Mouse (Mus musculus) heart, postnatal 0 days (tissue): Measurements from ENCODE around the gene Plcl2. TPM values are rescaled to one million over a fixed set of nuclear protein-coding genes. Genes with fewer than 3 reads are reported as not detected.
A peak's percentile ranks its signal among the peaks of the same experiment; 100 is the strongest.
"Not testable (repeated sequence)": the region's sequence is repeated elsewhere in the genome, so short reads cannot be mapped to it uniquely, and the experiment has no call there.

Experiments used
- ATAC-seq: fragments of 200-750 bp; cut with Nextera tagmentation; 2 replicates; pipeline ENCODE4 v1.8.0; 2017; ENCODE audit warnings: low read depth, moderate number of reproducible peaks, moderate library complexity; ENCODE audit not compliant: insufficient read depth
- DNase-seq: peaks from one replicate; pipeline ENCODE4 v3.0.0-alpha.2; 2016; ENCODE audit warnings: low spot score
- H3K27ac ChIP-seq: fragments of 300-500 bp; sonication (generic); 2 replicates; pipeline ENCODE4 v1.5.1; 2014; ENCODE audit warnings: low read depth, mild to moderate bottlenecking
- H3K27me3 ChIP-seq: fragments of 300-500 bp; sonication (generic); 2 replicates; pipeline ENCODE4 v1.6.1; 2014; ENCODE audit warnings: low read length, mixed read lengths; ENCODE audit not compliant: control insufficient read depth, insufficient read depth
- H3K36me3 ChIP-seq: fragments of 300-500 bp; sonication (generic); replicated peaks from 2 replicates; pipeline ENCODE4 v1.6.1; 2014; ENCODE audit warnings: low read length, mixed read lengths; ENCODE audit not compliant: control insufficient read depth, insufficient read depth
- H3K4me1 ChIP-seq: fragments of 300-500 bp; sonication (generic); 2 replicates; pipeline ENCODE4 v1.6.1; 2014; ENCODE audit warnings: antibody characterized with exemption; ENCODE audit not compliant: control insufficient read depth, insufficient read depth
- H3K4me2 ChIP-seq: fragments of 300-500 bp; sonication (generic); 2 replicates; pipeline ENCODE4 v1.6.1; 2014; ENCODE audit warnings: low read depth, mild to moderate bottlenecking, low read length, moderate library complexity
- H3K4me3 ChIP-seq: fragments of 300-500 bp; sonication (generic); 2 replicates; pipeline ENCODE4 v1.5.1; 2014; ENCODE audit warnings: low read depth, low read length
- H3K9ac ChIP-seq: fragments of 300-500 bp; sonication (generic); replicated peaks from 2 replicates; pipeline ENCODE4 v1.6.1; 2014; ENCODE audit warnings: low read depth, low read length, mixed read lengths
- H3K9me3 ChIP-seq: fragments of 300-500 bp; sonication (generic); replicated peaks from 2 replicates; pipeline ENCODE4 v1.6.1; 2016; ENCODE audit warnings: low read length; ENCODE audit not compliant: control insufficient read depth
- CTCF ChIP-seq: IDR thresholded peaks from 2 replicates; pipeline ENCODE4 v1.5.1; 2016; ENCODE audit warnings: antibody characterized with exemption, control low read depth, low read depth
- EP300 ChIP-seq: IDR thresholded peaks from 2 replicates; pipeline ENCODE4 v1.6.1; 2016; ENCODE audit warnings: antibody characterized with exemption, low read depth
- WGBS: fragments of 180-500 bp; shearing (Covaris S2); extraction: QIAGEN DNeasy Blood & Tissue Kit; methylation state at CpG from one replicate; pipeline ENCODE4 v1.1.7; 2014; 5-methylcytosine and 5-hydroxymethylcytosine counted together
- polyA plus RNA-seq: library from polyadenylated mRNA; unstranded; fragments of >200 nt; fragmentation: Nextera tagmentation; extraction: Ambion mirVana; gene quantifications from 2 replicates; pipeline ENCODE4 v1.2.1, GENCODE M21; 2015
- total RNA-seq: library from RNA; depleted of rRNA; stranded (reverse); fragments of >200 nt; gene quantifications from 2 replicates; pipeline ENCODE4 v1.2.3, GENCODE M21; 2014; ENCODE audit warnings: low replicate concordance

The Plcl2 gene
- total and polyA plus RNA-seq, 2 experiments from 2014 or later: 2.4 to 22.7 TPM

DNA sequence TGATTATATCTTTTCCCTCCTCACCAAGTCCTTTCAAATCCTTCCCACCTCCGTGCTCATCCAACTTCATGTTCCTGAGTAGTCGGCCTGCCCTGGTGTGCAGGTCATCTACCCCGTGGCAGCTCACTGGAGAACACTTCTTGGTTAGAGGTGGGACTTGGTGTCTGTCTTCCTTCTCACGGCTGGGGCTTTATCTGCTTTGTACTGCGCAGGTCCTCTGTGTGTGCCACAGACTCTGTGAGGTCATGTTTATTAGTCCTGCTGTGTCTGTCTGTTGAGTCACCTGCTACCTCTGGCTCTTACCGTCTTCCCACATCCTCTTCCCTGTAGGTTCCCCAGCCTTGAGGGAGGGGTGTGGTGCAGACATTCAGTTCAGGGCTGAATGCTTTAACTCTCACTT, 36.1 kb downstream of the Plcl2 start:
- Histone ChIP-seq H3K27ac (no peak overlapping the region), H3K27me3 (no peaks in the 10 kb centered on the region), H3K4me3 (no peak overlapping the region), H3K9ac (no peak overlapping the region), H3K36me3 (no peaks in the 10 kb centered on the region), H3K4me2 (no peak overlapping the region), H3K9me3 (peaks cover 14% of the 10 kb centered on the region), H3K4me1 (no peaks in the 10 kb centered on the region)
- 51% methylated on average over 6 of the region's 6 CpGs for whole genome bisulfite sequencing
- ATAC-seq (peak; percentile 27; the same call in 1 of the 2 replicates), DNase-seq (no peak)
- no peak for TF ChIP-seq EP300
- TF ChIP-seq CTCF: no peak

- Histone ChIP-seq H3K9me3 (no peaks in the 10 kb centered on the region), H3K36me3 (no peaks in the 10 kb centered on the region), H3K27ac (no peak overlapping the region), H3K4me1 (no peaks in the 10 kb centered on the region), H3K9ac (no peak overlapping the region), H3K4me2 (no peak overlapping the region), H3K27me3 (no peaks in the 10 kb centered on the region), H3K4me3 (no peak overlapping the region)
- TF ChIP-seq EP300: no peak
- 85% methylated on average over 2 of the region's 2 CpGs for WGBS
- DNase-seq (no peak), ATAC-seq (no peak)
Measured at GRCm38 (mm10) chr17:50552130-50552529, 42.9 kb downstream of the Plcl2 start.

DNA sequence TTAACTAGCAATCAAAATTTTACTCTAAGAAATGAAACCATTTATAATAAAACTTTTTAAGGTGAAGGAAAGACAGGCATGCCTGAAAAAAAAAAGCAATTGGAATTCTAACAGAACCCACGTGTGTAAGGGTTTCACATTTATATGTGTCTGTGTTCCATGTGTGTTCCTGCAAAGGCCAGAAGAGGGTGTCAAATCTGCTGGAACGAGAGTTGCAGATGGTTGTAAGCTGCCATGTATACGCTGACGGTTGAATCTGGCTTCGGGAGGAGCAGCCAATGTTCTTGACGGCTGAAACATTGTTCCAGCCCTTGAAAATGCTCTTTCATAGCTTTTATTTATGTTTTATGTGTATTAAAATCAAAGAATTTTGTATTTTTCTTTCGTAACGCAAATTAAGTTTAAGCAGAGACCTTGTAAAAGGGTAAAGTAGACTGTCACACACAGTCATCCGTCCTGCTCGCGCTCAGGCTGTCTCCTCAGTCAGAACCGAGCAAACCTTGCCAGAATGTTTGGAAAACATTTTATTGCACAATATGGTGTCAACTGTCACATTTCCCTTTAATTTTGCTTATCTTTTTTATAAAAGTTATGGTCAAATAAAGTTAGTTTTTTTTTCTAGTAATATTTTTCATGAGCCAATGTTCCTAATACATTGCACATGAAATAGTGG, 48.5 kb downstream of the Plcl2 start:
- Histone ChIP-seq H3K9me3 (no peaks in the 10 kb centered on the region), H3K9ac (no peak overlapping the region), H3K4me3 (no peak overlapping the region), H3K27ac (no peak overlapping the region), H3K4me2 (no peak overlapping the region), H3K36me3 (no peaks in the 10 kb centered on the region), H3K4me1 (no peaks in the 10 kb centered on the region), H3K27me3 (no peaks in the 10 kb centered on the region)
- 88% methylated on average over 12 of the region's 12 CpGs for WGBS
- DNase-seq: no peak
- no peak for ATAC-seq
- TF ChIP-seq CTCF: peak; percentile 31
- TF ChIP-seq EP300: no peak

DNA sequence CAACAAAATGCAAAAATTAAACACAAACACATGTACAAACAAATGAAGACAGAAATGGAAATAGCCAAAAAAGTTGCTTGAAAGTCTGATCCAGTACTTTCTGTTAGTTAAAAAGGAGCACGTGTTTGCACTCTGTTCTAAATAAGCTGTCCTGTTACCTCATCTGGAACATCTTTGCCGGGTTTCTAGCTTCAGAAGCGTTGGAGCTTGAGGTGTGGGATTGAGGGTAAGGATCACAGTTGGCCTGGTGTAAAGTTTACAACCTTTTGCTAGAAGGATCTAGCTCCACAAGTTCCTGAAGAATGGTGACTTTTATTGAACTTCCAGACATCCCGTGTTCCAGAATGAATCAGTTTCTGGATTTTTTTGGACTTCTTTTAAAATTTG, 49.0 kb downstream of the Plcl2 start:
- DNase-seq (no peak), ATAC-seq (no peak)
- no peaks in the 10 kb centered on the region for H3K27me3 ChIP-seq
- H3K36me3 ChIP-seq: no peaks in the 10 kb centered on the region
- no peaks in the 10 kb centered on the region for H3K9me3 ChIP-seq
- no peak overlapping the region for H3K9ac ChIP-seq
- H3K4me2 ChIP-seq: no peak overlapping the region
- WGBS: 90% methylated on average over 4 of the region's 4 CpGs
- no peak overlapping the region for H3K4me3 ChIP-seq
- H3K27ac ChIP-seq: no peak overlapping the region
- TF ChIP-seq CTCF (no peak), EP300 (no peak)
- no peaks in the 10 kb centered on the region for H3K4me1 ChIP-seq

GRCm38 (mm10) chr17:50565376-50566123, 56.3 kb downstream of the Plcl2 start:
- Histone ChIP-seq H3K4me1 (peaks cover 7% of the 10 kb centered on the region), H3K4me3 (no peak overlapping the region), H3K27me3 (no peaks in the 10 kb centered on the region), H3K27ac (no peak overlapping the region), H3K36me3 (no peaks in the 10 kb centered on the region), H3K4me2 (no peak overlapping the region), H3K9me3 (no peaks in the 10 kb centered on the region), H3K9ac (no peak overlapping the region)
- TF ChIP-seq CTCF (no peak), EP300 (no peak)
- DNase-seq (no peak), ATAC-seq (no peak)
- 47% methylated on average over 8 of the region's 8 CpGs for WGBS

DNA sequence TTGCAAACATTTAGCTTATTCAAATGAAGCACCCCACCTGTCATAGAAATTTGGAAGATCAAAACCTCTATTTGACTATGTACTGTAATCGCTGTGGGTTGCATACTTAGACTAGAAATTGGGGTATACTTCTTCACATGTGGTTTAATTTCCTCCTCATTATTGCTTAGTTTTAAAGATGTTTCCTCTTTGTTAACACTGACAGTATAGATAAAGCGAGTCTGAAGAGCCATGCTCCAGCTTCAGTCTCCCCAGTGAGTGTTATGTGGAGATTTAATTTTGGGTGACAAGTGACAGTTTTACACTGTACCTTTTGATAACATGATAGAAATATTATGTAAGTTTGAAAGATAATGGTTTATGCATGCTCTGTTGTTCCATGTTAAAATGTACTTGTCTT, 59.6 kb downstream of the Plcl2 start:
- Histone ChIP-seq H3K36me3 (no peaks in the 10 kb centered on the region), H3K4me1 (peaks cover 7% of the 10 kb centered on the region), H3K9me3 (no peaks in the 10 kb centered on the region), H3K9ac (no peak overlapping the region), H3K4me3 (no peak overlapping the region), H3K4me2 (no peak overlapping the region), H3K27me3 (no peaks in the 10 kb centered on the region), H3K27ac (no peak overlapping the region)
- ATAC-seq (no peak), DNase-seq (no peak)
- no peak for TF ChIP-seq CTCF
- no peak for TF ChIP-seq EP300
- WGBS: 88% methylated on average over 2 of the region's 2 CpGs

DNA sequence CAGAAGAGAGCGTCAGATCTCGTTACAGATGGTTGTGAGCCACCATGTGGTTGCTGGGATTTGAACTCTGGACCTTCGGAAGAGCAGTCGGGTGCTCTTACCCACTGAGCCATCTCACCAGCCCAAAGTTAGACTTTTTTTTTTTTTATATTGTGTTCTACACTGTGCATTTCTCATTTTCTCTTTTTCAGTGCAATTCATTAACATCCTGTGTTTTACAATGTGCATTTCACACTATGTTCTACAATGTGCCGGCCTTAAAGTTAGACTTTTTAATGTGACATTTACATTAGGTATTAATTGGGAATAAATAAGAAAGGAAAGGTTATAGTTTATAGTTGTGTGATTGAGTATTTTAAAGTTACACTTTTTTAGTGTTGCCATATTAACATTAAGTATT, 61.0 kb downstream of the Plcl2 start:
- H3K36me3 ChIP-seq, DNase-seq, H3K27me3 ChIP-seq, H3K9ac ChIP-seq, H3K27ac ChIP-seq, H3K4me2 ChIP-seq, ATAC-seq, H3K4me1 ChIP-seq, H3K4me3 ChIP-seq, H3K9me3 ChIP-seq: not testable (repeated sequence)
- WGBS: 93% methylated on average over 5 of the region's 5 CpGs
